Mouse (Mus musculus): Measurements from ENCODE around the gene Pde1a. TPM values are rescaled to one million over a fixed set of nuclear protein-coding genes. Genes with fewer than 3 reads are reported as not detected.
"Not testable (repeated sequence)": the region's sequence is repeated elsewhere in the genome, so short reads cannot be mapped to it uniquely, and the experiment has no call there.

The Pde1a gene
- polyA plus RNA-seq, 1 experiment from 2014 or later, result 10.8 TPM

DNA sequence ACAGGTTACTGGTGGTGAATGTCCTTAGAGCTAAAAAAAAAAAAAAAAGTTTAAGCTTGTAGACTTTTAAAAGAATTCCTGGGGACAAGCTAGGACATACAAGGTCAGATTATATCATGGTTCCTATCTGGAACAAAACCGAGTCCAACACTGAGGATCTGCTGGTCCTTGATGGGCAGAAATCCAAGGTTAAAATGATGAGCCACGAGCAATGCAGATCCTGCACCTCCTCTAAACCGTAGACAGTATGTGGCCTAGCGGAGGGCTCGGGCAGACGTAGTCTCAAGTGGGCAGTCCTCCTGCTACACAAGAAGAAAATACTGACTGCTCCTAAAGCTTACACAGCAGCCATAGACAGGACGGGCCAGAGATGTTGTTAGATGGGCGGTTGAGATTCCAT, 238.5 kb downstream of the Pde1a start:
- H3K4me2 ChIP-seq (replicated peaks), result no peak overlapping the region
- 88% methylated on average over 8 of the region's 8 CpGs for WGBS
- no peak overlapping the region for H3K4me3 ChIP-seq (replicated peaks)
- H3K36me3 ChIP-seq, result no peaks in the 10 kb centered on the region
- no peak for ATAC-seq (ENCODE audit: insufficient number of reproducible peaks, low FRiP score, low TSS enrichment, low read depth)
- H3K4me1 ChIP-seq, result no peaks in the 10 kb centered on the region
- no peak overlapping the region for H3K27ac ChIP-seq (replicated peaks)
- no peaks in the 10 kb centered on the region for H3K27me3 ChIP-seq
- no peak overlapping the region for H3K9ac ChIP-seq
- H3K9me3 ChIP-seq (replicated peaks), result no peaks in the 10 kb centered on the region

DNA sequence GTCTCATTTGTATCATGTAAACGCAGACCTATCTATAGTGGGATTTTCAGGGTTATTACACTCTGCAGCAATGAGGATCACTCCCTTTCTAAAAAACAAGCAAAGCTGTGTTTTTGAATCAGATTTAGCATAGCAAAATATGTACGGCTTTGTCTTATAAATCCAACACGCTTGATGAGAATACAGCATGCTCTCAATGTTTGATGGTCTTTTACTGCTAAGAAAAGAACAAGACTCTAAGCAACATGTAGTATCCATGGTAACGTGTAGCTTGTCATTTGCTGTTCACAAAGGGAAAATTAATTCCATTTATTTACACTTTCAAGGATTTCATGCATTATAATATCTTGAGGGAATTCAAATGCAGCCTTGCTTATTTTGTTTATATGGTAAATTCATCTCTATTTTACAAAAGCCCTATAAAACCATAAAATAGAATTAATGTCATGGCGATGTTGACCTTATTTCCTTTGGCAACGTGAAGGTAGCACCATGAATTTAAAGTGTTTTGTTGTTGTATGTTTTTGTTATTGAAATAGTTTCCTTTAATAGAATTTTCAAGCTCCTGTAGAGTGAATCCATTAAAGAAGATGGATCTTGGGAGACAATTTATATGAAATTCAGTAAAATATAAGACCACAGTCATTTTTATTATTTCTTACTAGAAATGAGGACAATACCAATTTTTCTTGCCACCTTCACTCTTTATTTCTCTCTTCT, 245.5 kb downstream of the Pde1a start:
- H3K4me1 ChIP-seq, result no peaks in the 10 kb centered on the region
- no peaks in the 10 kb centered on the region for H3K36me3 ChIP-seq
- no peak overlapping the region for H3K4me3 ChIP-seq (replicated peaks)
- no peak for ATAC-seq (ENCODE audit: insufficient number of reproducible peaks, low FRiP score, low TSS enrichment, low read depth)
- 82% methylated on average over 6 of the region's 6 CpGs for WGBS
- H3K9me3 ChIP-seq (replicated peaks), result no peaks in the 10 kb centered on the region
- no peaks in the 10 kb centered on the region for H3K27me3 ChIP-seq
- H3K4me2 ChIP-seq (replicated peaks), result no peak overlapping the region
- H3K9ac ChIP-seq, result no peak overlapping the region
- no peak overlapping the region for H3K27ac ChIP-seq (replicated peaks)

DNA sequence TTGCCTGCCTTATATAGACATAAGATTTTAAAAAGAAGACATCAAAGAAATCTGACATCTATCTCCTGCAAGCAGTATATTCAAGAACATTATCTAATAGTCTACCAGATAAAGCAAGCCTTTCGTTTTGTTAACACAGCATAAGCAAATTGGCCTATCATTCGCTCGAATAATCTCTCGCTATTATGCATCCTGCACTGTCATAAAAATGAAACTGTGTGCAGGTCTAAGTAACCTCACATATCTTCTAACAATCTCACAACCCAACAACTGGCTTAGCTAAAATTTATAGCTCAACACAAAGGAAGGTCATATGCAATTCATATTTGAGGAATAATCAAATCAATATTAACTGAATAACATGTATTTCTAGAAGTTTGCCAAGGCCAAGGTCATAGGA, 246.0 kb downstream of the Pde1a start:
- no peaks in the 10 kb centered on the region for H3K4me1 ChIP-seq
- no peaks in the 10 kb centered on the region for H3K9me3 ChIP-seq (replicated peaks)
- H3K27ac ChIP-seq (replicated peaks), result no peak overlapping the region
- 92% methylated on average over 4 of the region's 4 CpGs for WGBS
- H3K36me3 ChIP-seq, result no peaks in the 10 kb centered on the region
- no peaks in the 10 kb centered on the region for H3K27me3 ChIP-seq
- no peak overlapping the region for H3K4me3 ChIP-seq (replicated peaks)
- ATAC-seq (ENCODE audit: insufficient number of reproducible peaks, low FRiP score, low TSS enrichment, low read depth), result no peak
- H3K9ac ChIP-seq, result no peak overlapping the region
- no peak overlapping the region for H3K4me2 ChIP-seq (replicated peaks)

DNA sequence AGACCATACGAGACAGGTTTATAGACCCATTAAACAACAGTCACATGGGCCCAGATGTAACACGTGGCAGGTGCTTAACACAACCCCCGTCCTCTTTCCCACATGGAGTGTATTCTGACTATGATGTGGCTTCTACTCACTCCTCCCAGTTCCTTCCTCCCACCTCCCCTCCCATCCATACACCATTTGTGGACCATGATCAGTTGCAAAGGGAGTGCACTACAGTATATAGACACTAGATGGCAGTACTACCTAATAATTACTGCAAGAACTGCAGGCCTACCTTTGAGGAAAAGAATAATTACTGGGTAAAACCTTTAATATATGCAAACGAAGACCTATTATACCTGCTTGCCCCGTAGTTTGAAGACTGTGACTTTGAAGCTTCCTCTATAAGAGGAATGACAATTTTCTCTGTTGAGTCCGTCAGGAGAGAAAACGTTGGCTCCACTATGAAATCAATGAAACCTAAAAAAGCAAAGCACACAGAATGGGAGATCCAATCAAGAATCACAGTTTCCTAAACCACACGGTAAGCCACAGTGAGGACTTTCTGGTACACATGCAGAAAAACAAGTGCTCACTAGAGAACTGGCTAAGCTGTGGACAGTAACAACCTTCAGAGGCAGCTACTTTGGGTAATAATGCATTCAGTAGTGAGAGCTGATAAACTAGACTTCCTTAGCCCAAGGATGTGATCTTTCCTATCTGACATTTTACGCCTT, 263.8 kb downstream of the Pde1a start:
- no peaks in the 10 kb centered on the region for H3K4me1 ChIP-seq
- no peak overlapping the region for H3K27ac ChIP-seq (replicated peaks)
- no peak overlapping the region for H3K4me2 ChIP-seq (replicated peaks)
- no peaks in the 10 kb centered on the region for H3K36me3 ChIP-seq
- 40% methylated on average over 9 of the region's 9 CpGs for WGBS
- no peak for ATAC-seq (ENCODE audit: insufficient number of reproducible peaks, low FRiP score, low TSS enrichment, low read depth)
- H3K9me3 ChIP-seq (replicated peaks), result no peaks in the 10 kb centered on the region
- no peak overlapping the region for H3K4me3 ChIP-seq (replicated peaks)
- H3K9ac ChIP-seq, result no peak overlapping the region
- no peaks in the 10 kb centered on the region for H3K27me3 ChIP-seq

DNA sequence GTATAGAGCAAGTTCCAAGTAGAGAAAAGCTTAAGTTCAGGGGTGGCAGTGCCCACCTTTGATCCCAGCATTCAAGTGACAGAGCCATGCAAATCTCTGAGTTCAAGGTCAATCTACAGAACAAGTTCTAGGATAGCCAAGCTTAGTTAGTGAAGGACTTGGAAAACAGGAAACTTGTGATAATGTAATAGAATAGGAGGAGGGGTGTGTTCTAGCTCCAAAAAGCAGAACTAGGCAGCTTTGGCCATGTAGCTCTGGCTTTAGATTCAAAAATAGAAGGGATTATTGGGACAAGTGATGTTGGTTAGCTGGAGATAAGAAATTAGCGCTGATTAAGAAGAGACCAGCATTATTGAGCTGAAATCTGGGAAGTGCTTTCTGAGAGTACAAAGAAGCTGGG, 272.4 kb downstream of the Pde1a start:
- no peaks in the 10 kb centered on the region for H3K9me3 ChIP-seq (replicated peaks)
- no peak overlapping the region for H3K4me3 ChIP-seq (replicated peaks)
- no peaks in the 10 kb centered on the region for H3K4me1 ChIP-seq
- H3K27me3 ChIP-seq, result no peaks in the 10 kb centered on the region
- 91% methylated on average over 1 of the region's 1 CpGs for WGBS
- no peak overlapping the region for H3K9ac ChIP-seq
- no peak for ATAC-seq (ENCODE audit: insufficient number of reproducible peaks, low FRiP score, low TSS enrichment, low read depth)
- H3K36me3 ChIP-seq, result no peaks in the 10 kb centered on the region
- no peak overlapping the region for H3K4me2 ChIP-seq (replicated peaks)
- no peak overlapping the region for H3K27ac ChIP-seq (replicated peaks)

DNA sequence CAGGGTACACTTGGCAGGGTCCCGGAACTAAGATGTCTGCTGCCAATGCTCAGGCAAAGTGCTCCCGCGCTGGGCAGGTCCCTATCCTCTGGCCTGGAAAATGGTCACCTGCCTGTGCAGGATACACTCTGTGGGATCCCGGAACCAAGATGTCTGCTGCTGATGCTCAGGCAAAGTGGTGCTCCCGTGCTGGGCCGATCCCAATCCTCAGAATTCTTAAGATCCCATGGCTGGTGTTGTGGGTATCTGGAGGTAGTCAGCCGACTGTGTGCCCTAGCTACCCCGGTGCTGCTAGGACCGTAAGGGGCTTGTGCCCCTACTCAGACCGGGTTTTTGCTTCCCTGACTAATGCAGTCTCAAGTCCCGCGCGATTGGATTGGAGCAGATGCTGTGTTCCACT, 281.9 kb downstream of the Pde1a start:
- not testable (repeated sequence) for H3K4me3 ChIP-seq (replicated peaks); H3K9me3 ChIP-seq (replicated peaks); H3K4me2 ChIP-seq (replicated peaks); ATAC-seq (ENCODE audit: insufficient number of reproducible peaks, low FRiP score, low TSS enrichment, low read depth); H3K27me3 ChIP-seq; H3K27ac ChIP-seq (replicated peaks); H3K36me3 ChIP-seq; H3K4me1 ChIP-seq; H3K9ac ChIP-seq
- 89% methylated on average over 13 of the region's 13 CpGs for WGBS

DNA sequence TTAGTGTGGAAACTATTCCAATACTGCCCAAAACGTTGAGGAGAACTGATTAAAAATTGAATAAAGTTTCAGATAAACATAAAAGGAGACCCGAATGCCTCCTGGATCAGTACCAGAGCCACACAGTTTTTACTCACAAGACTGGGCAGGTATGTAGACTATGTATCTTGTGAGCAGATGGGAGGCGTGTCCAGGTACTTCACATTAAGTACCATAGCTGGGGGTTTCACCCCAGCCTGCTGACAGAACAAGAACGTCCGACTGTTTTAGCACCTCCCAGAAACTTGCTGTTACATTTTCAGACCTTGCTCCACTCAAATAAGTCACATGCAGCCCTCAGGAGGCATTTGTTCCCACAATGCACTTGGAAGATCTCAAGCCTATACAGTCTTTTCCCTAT, 289.7 kb downstream of the Pde1a start:
- Histone ChIP-seq H3K27me3 (no peaks in the 10 kb centered on the region), H3K27ac (replicated peaks) (no peak overlapping the region), H3K9ac (no peak overlapping the region), H3K4me1 (no peaks in the 10 kb centered on the region), H3K4me3 (replicated peaks) (no peak overlapping the region), H3K36me3 (no peaks in the 10 kb centered on the region), H3K9me3 (replicated peaks) (no peaks in the 10 kb centered on the region), H3K4me2 (replicated peaks) (no peak overlapping the region)
- no peak for ATAC-seq (ENCODE audit: insufficient number of reproducible peaks, low FRiP score, low TSS enrichment, low read depth)
- WGBS, result 62% methylated on average over 5 of the region's 5 CpGs

DNA sequence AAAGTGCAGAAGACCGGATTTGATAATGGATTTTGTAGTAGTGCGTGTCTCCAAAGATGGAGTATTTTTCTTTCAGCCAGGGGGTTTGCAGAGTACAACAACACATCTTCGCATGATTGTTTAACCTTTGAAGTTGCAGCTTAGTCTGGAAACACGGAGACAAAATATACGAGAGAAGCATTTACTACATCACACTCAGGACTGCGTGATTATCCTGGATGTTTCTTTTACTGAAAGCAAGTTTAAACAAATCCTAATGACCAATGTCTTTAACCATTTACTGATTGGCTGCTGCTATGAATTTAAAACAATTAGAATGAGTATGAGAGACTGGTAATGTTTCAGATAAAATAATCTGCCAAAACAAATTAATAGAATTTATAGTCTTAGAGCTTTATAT, 290.2 kb downstream of the Pde1a start:
- WGBS, result 64% methylated on average over 6 of the region's 6 CpGs
- Histone ChIP-seq H3K9ac (no peak overlapping the region), H3K27ac (replicated peaks) (no peak overlapping the region), H3K4me1 (no peaks in the 10 kb centered on the region), H3K27me3 (no peaks in the 10 kb centered on the region), H3K4me3 (replicated peaks) (no peak overlapping the region), H3K36me3 (no peaks in the 10 kb centered on the region), H3K9me3 (replicated peaks) (no peaks in the 10 kb centered on the region), H3K4me2 (replicated peaks) (no peak overlapping the region)
- ATAC-seq (ENCODE audit: insufficient number of reproducible peaks, low FRiP score, low TSS enrichment, low read depth), result no peak

DNA sequence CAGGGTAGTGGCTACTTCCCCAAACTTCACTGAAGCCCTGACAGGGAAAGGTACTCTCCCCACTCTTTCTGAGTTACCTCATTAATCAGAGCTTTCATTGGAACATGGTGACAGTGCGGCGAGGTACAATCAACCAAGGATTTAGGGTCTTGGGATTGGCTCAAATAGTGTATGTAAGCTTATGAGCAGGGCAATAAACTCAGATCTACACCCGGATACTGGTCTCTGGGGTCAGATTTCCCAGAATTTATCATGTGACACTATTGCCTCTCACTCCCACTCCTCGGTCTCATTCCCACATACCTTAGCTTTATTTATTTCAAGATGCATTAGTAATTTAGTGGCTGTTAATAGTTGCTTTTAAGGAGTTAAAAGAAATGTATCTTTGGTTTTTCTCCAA, 303.4 kb downstream of the Pde1a start:
- no peaks in the 10 kb centered on the region for H3K36me3 ChIP-seq
- H3K9me3 ChIP-seq (replicated peaks), result no peaks in the 10 kb centered on the region
- H3K27me3 ChIP-seq, result no peaks in the 10 kb centered on the region
- no peaks in the 10 kb centered on the region for H3K4me1 ChIP-seq
- H3K4me3 ChIP-seq (replicated peaks), result no peak overlapping the region
- 82% methylated on average over 4 of the region's 4 CpGs for WGBS
- H3K9ac ChIP-seq, result no peak overlapping the region
- H3K4me2 ChIP-seq (replicated peaks), result no peak overlapping the region
- no peak for ATAC-seq (ENCODE audit: insufficient number of reproducible peaks, low FRiP score, low TSS enrichment, low read depth)
- no peak overlapping the region for H3K27ac ChIP-seq (replicated peaks)

DNA sequence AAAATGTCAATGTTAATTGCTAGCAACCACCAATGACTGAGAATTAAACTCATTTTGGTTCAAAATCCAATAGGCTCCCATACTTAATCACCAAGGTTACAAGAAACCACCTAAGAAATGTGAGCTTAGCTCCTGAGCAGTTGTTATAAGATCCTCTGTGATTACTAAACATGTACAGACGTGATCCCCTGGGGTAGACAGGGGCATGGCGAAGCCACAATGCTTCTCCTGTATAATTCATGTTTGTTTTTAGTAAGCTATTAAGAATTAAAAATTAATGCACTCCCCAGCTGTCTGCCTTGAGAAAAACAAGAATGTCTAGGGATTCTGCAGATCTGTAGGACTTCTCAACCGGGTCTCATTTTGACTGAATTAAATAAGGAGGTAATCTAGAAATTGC, 309.7 kb downstream of the Pde1a start:
- Histone ChIP-seq H3K4me1 (no peaks in the 10 kb centered on the region), H3K27ac (replicated peaks) (no peak overlapping the region), H3K4me3 (replicated peaks) (no peak overlapping the region), H3K9me3 (replicated peaks) (no peaks in the 10 kb centered on the region), H3K27me3 (no peaks in the 10 kb centered on the region), H3K9ac (no peak overlapping the region), H3K4me2 (replicated peaks) (no peak overlapping the region), H3K36me3 (no peaks in the 10 kb centered on the region)
- ATAC-seq (ENCODE audit: insufficient number of reproducible peaks, low FRiP score, low TSS enrichment, low read depth), result no peak
- 39% methylated on average over 3 of the region's 3 CpGs for WGBS

DNA sequence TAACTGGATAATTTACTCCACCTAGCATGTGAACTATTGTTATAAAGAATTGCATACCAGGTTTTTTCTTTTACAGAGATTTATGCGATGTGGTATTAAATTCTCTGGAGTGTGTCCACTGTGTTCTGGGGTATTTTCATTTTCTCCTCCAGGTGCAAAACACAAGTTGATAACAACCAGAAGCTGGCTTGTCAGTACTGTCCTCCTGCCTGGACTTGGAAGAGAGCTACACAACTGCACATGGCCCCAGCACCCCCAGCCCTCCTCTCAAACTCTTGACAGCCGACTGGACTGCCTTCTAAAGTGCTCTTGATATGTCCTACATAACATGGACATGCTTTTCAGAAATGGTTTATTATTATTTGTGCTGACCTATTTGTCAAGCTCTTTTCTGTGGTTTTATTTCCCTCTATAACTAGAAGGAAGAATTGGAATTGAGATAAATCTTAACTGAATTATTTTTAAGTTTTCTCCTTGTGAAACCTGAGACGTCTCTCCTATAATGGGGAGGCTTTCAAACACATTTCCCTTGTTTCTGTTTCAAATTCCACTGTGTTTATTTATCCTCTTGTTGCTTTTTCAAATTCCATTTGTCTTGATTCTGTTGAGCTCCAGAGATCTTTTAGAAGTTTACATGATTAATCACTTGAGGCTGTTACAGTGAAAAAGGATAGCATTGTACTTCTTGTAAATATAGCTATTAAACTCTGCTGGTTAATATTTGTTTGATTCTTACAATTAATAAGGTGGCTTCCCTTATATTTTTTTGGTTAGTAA, 313.4 kb downstream of the Pde1a start:
- Histone ChIP-seq H3K4me1 (no peaks in the 10 kb centered on the region), H3K9ac (no peak overlapping the region), H3K4me3 (replicated peaks) (no peak overlapping the region), H3K36me3 (no peaks in the 10 kb centered on the region), H3K27me3 (no peaks in the 10 kb centered on the region), H3K27ac (replicated peaks) (no peak overlapping the region), H3K4me2 (replicated peaks) (no peak overlapping the region), H3K9me3 (replicated peaks) (no peaks in the 10 kb centered on the region)
- 30% methylated on average over 3 of the region's 3 CpGs for WGBS
- ATAC-seq (ENCODE audit: insufficient number of reproducible peaks, low FRiP score, low TSS enrichment, low read depth), result no peak

Data from embryonic facial prominence, embryonic 15.5 days (tissue).